Mouse (Mus musculus) thymus, adult 2 months (tissue): ENCODE measurements at regions not wholly inside any gene's neighbourhood (a gene's known extent, or its start where the extent isn't known, plus 50 kb on each side); places are given as distances from the start of the nearest gene placed in this dataset.

Experiments used
- CTCF ChIP-seq: fragments of 200-500 bp; IDR thresholded peaks from 2 replicates; pipeline ENCODE4 v1.5.1; 2012; ENCODE audit warnings: mild to moderate bottlenecking, control low read depth, low read length, moderate library complexity, borderline replicate concordance; ENCODE audit not compliant: control insufficient read depth, poor library complexity, insufficient read depth; ENCODE audit errors: extremely low read depth
- POLR2A ChIP-seq: fragments of 200-500 bp; IDR thresholded peaks from 2 replicates; pipeline ENCODE4 v1.6.1; 2012; ENCODE audit warnings: mild to moderate bottlenecking, low read length, control low read depth, moderate library complexity; ENCODE audit not compliant: control insufficient read depth, poor library complexity, insufficient read depth; ENCODE audit errors: extremely low read depth

GRCm38 (mm10) chr12:36766167-36766566 is 342.2 kb upstream of the Meox2 start:
- TF ChIP-seq CTCF (no peak), POLR2A (no peak)
